Mouse (Mus musculus) retina, adult 2 months (tissue): ENCODE data around the gene Fndc3b.

Source experiments
- DNase-seq: peaks from one replicate; pipeline ENCODE4 v3.0.0-alpha.2; 2012; ENCODE audit warnings: low read depth, low spot score

Fndc3b gene

GRCm38 (mm10) chr3:27709096-27709905 is 1.8 kb downstream of the Fndc3b start:
- no peak for DNase-seq

GRCm38 (mm10) chr3:27708581-27708980 is 2.5 kb downstream of the Fndc3b start:
- no peak for DNase-seq

DNA sequence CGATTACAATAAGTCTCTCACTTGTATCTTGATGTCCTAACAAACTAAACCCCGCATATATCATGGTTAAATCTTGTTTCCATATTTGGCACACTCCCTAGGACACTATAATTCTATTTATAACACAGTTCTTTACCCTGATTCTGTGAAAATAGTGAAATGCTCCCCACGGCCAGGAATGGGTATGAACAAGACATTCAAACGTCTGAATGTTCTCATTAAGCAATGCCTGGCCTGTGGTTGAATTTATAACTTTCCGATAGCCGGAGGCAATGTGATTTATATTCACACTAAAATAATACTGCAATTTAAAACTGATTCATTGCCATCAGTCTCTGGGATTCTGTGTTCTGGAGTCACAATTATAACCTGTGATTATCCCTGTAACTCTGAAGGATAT is 5.3 kb downstream of the Fndc3b start:
- no peak for DNase-seq

DNA sequence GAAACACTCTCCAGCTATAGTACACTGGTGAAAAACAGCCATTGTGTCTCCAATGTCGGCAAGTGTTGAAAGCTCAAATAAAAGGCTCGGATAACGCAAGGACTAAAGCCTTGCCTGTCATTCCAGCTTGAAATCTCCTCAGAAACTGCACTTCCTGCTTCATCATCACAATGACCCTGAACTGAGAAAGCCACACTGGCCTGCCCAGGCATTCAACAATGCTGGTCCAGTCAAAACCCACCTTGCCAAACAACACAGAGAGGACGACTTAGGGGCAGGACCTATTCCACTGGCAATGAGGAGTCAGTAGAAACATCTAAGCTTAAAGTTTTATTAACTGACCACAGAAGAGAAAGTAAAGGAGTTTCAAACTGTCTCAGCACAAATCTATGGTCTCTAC is 6.1 kb downstream of the Fndc3b start:
- DNase-seq: no peak

DNA sequence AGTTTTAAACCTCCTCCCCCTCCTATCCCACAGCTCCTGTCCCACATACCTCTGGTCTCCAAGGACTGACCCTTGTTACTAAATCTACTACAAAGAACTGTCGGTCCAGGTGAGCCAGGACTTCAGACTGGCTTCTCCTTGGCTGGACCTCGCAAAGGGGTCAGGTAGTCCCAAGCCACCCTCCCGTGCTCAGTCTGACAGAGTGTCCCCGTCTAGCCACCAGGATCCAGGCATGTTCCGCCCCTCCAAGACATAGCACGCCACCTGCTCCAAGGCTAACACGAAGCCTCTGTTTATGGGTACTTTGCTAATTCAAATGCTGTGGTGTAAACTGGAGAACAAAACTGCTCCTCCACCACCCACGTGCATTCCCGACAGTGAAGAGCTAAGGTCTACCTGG is 6.5 kb downstream of the Fndc3b start:
- DNase-seq: no peak

- DNase-seq: no peak
These were observed 7.6 kb downstream of the Fndc3b start for GRCm38 (mm10) chr3:27703531-27703930.

- no peak for DNase-seq
These were observed 8.0 kb downstream of the Fndc3b start for GRCm38 (mm10) chr3:27703081-27703480.

GRCm38 (mm10) chr3:27698671-27699070 is 12.4 kb downstream of the Fndc3b start:
- DNase-seq: no peak

GRCm38 (mm10) chr3:27696449-27696797 is 14.7 kb downstream of the Fndc3b start:
- no peak for DNase-seq

- no peak for DNase-seq
These were observed 15.3 kb downstream of the Fndc3b start for GRCm38 (mm10) chr3:27695612-27696448.

- no peak for DNase-seq
These were observed 16.5 kb downstream of the Fndc3b start for GRCm38 (mm10) chr3:27694586-27694985.

DNA sequence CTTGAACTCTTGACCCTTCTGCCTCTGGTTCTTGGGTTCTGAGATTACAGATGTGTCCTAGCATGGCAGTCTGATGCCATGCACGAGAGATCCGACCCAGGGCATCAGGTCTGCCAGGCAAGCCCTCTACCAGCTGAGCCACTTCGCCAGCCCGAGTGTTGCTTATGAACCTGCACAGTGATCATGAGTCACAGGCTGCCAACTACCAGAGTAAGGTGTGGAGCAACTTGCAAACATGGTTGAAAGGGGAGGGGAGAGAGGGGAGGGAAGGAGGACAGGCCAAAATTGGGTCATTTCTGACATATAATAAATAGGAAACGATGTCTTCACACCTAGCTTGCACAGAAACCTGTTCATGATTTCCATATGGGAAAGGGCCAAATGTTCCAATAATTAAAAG is 17.0 kb downstream of the Fndc3b start:
- no peak for DNase-seq

- DNase-seq: no peak
These were observed 19.5 kb downstream of the Fndc3b start for GRCm38 (mm10) chr3:27691486-27692160.

GRCm38 (mm10) chr3:27690030-27690429 is 21.1 kb downstream of the Fndc3b start:
- no peak for DNase-seq

DNA sequence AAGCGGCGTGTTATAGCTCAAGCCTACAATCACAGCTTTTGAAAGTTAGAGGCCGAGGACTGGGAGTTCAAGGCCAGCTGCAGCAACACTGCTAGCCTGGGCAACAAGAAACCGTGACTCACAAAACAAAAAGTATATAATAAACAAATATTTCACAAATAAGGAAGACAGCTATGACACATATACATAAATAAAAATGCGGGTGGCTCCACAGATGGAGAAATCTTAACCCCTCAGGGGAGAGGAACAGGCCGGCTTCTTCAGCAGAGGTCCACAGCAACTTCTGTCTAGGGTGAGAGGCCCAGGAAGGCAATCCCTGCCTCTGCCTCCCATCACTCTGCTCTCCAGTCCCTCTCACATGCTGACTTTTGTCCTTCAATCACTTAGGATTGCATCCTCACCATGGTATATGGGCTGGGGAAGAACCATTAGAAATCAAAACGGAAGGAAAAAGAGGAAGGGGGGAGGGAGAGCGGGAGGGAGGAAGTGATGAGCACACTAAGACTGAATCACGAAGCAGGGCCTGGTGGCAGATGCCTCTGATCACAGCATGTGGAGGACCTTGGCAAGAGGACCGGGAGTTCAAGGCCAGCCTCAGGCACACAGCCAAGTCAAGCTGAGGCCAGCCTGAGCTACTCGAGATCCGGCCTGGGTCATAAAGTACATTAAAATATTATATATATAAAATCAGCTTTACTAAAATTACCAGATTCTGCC is 21.8 kb downstream of the Fndc3b start:
- no peak for DNase-seq

- no peak for DNase-seq
These were observed 24.2 kb downstream of the Fndc3b start for GRCm38 (mm10) chr3:27686732-27687491.

DNA sequence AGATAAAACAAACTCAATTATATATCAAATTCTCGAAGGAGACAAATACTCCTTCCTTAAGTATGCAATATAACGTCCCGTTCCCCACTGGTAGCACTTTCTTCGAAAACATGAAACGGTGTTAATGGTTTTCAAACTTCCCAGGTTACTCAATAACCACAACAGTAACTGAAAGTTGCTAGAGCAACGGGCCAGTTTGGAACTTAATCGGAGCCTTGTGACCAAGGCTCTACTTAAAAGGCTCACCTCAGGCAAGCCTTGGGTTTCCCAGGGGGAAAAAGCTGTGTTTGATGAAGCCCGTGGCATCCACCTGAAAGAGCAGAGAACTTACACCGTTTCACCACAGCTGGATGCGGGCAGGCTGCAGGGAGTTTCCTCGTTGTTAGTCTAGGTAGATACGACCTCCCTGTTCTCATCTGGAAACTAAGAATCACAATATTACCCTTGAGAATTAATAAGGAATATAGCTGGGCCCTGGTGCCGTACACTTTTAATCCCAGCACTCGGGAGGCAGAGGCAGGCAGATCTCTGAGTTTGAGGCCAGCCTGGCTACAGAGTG is 25.4 kb downstream of the Fndc3b start:
- DNase-seq: no peak

DNA sequence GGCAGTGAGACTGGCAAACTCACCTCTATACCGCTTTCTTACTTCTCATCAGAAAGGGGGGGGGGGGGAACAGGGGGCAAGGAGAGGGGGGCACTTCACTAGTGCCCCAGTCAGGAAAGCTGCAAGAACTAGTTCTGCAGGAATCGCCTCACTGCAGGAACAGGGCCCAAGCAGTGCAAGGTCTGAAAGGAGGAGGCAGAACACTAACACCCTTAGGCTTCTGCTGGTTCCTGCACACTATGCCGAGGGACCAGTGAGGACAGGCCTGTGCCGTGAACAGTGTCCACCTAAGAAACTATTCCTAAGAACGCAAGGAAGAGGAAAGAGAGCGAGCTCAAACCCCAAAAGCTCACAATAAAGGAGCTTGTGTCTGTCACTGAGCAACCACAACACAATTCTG is 26.0 kb downstream of the Fndc3b start:
- no peak for DNase-seq

DNA sequence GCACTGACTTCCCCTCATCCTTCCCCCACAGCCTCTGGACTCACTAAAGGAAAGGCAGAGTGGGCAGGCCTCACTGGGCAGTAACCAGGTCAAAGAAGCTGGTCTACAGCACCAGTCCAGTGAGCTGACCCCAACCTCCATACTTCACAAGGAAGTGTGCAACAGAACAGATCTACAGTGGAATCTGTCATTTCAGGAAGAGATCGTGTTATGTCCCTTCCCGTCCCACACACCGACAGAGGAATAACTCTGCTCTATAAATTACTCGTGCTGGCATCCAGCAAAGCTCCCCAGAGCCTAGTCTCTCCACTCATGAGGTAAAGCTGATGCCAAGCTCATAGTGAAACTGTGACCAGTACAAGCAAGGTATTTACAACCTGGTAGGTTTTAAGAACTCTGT is 27.7 kb downstream of the Fndc3b start:
- DNase-seq: no peak

GRCm38 (mm10) chr3:27677574-27677973 is 33.5 kb downstream of the Fndc3b start:
- no peak for DNase-seq

DNA sequence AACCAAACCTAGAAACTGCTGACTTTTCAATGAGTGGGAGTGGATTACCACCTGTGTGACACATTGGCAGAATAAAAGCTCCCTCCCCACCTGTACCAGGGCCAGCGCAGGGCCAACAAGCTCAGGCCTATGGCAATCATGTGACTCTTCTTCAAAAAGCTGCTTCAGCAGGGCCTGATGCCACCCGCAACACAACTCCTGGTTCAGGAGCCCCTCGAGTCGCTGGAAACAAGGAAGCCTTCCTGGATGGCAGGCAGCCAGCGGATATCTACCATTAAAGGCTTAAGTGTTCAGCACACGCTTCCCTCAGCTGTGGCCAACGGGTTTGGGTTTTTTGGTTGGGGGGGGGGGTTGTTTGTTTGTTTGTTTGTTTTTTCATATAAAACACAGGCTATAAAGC is 37.4 kb downstream of the Fndc3b start:
- no peak for DNase-seq
